Mouse (Mus musculus): ENCODE data around the gene Defb26. TPM values are rescaled to one million over a fixed set of nuclear protein-coding genes. Genes with fewer than 3 reads are reported as not detected.

Gene Defb26
- not detected in 2 replicates for polyA plus RNA-seq (2012; rRNA removed)

DNA sequence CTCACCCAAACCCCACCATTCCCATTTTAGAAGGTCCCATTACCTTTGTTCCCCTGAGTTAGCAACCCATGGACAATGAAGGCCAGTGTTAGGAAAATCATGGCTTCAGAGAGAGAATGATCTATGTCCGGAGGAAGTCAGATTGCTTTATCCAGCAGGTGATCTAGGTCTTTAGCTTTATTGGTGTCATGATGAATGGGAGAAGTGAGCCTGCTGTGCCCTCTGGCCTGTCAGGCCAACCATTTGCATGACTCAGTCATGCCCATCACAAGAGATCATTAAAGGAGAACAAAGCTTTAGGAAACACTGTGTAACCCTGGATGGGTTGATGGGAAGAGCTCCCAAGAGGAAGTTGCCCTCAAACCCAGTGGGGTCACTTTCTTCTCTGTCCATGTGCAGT lies at the start of gene Defb26:
Gene Defb26, minus strand, starts transcription at position 101 of the 400 bp plus-strand sequence.
- H3K4me1 ChIP-seq (ENCODE audit: control insufficient read depth, insufficient read depth, low read length) = no peaks in the 10 kb centered on the region
- H3K27ac ChIP-seq (ENCODE audit: insufficient read depth, low read length) = no peak within 1 kb of the TSS
- H3K4me3 ChIP-seq (ENCODE audit: insufficient read depth, low read length) = no peak within 1 kb of the TSS
- TF ChIP-seq POLR2A (IDR thresholded peaks at IDR 0.05; ENCODE audit: extremely low read depth, insufficient read depth, low read length) (no peak), CTCF (IDR thresholded peaks at IDR 0.05; ENCODE audit: extremely low read depth, insufficient read depth, low read length) (no peak)

GRCm38 (mm10) chr2:152556655-152557054 lies 45.2 kb upstream of the Defb26 start:
- Histone ChIP-seq H3K4me3 (ENCODE audit: insufficient read depth, low read length) (no peak overlapping the region), H3K27ac (ENCODE audit: insufficient read depth, low read length) (no peak overlapping the region), H3K4me1 (ENCODE audit: control insufficient read depth, insufficient read depth, low read length) (no peaks in the 10 kb centered on the region)
- TF ChIP-seq CTCF (IDR thresholded peaks at IDR 0.05; ENCODE audit: extremely low read depth, insufficient read depth, low read length) (no peak), POLR2A (IDR thresholded peaks at IDR 0.05; ENCODE audit: extremely low read depth, insufficient read depth, low read length) (no peak)

DNA sequence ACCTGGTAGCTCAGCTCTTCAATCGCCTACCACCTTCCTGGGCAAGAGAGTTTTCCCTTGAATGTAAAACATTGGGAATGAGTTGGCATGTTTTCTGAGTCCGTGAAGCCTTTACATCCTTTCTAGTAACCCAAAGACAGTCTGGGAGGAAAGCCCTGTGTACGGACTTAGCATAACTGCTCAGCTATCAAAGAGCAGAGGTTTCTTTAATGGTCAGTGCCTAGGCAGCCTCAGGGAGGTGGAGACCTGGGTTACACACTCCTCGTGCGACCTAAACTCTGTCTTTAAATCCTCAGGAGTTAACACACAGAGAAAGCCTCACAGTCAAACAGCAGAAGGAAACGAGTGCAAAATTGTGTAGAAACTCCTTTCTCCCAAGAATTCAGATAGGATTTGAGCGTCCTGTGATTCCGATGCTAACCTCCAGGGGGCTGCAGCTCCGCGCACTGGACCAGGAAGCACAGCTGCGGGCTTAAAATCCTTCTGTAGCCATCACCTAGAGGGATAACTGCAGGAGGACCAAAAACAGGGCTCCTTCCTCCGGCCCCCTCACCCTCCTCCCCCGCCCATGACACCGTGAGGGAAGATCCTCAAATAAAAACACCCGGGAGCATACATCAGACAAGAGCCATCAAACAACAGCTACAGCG lies 42.4 kb upstream of the Defb26 start:
- Histone ChIP-seq H3K4me1 (ENCODE audit: control insufficient read depth, insufficient read depth, low read length) (no peaks in the 10 kb centered on the region), H3K4me3 (ENCODE audit: insufficient read depth, low read length) (no peak overlapping the region), H3K27ac (ENCODE audit: insufficient read depth, low read length) (no peak overlapping the region)
- TF ChIP-seq POLR2A (IDR thresholded peaks at IDR 0.05; ENCODE audit: extremely low read depth, insufficient read depth, low read length) (no peak), CTCF (IDR thresholded peaks at IDR 0.05; ENCODE audit: extremely low read depth, insufficient read depth, low read length) (peak; percentile 75)

DNA sequence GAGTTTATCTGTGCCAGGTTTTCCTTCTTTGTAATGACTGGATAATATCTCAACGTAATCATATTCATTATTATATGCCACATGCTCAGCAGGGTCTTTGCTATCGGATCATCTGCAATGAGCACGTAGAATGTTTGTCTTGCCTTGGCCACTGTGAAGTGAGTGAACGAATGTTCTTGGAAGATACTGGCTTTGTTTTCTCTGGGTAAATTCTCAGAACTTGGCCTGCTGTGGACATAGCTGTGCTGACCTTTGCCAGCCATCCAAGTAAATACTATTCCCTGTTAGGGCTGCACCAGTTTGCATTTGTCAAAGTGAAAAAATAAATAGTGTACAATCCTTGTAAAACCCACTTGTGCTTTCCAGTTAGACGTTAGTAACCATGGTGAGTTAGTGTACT lies 36.6 kb upstream of the Defb26 start:
- no peak overlapping the region for H3K27ac ChIP-seq (ENCODE audit: insufficient read depth, low read length)
- no peak overlapping the region for H3K4me3 ChIP-seq (ENCODE audit: insufficient read depth, low read length)
- no peaks in the 10 kb centered on the region for H3K4me1 ChIP-seq (ENCODE audit: control insufficient read depth, insufficient read depth, low read length)
- TF ChIP-seq CTCF (IDR thresholded peaks at IDR 0.05; ENCODE audit: extremely low read depth, insufficient read depth, low read length) (no peak), POLR2A (IDR thresholded peaks at IDR 0.05; ENCODE audit: extremely low read depth, insufficient read depth, low read length) (no peak)

DNA sequence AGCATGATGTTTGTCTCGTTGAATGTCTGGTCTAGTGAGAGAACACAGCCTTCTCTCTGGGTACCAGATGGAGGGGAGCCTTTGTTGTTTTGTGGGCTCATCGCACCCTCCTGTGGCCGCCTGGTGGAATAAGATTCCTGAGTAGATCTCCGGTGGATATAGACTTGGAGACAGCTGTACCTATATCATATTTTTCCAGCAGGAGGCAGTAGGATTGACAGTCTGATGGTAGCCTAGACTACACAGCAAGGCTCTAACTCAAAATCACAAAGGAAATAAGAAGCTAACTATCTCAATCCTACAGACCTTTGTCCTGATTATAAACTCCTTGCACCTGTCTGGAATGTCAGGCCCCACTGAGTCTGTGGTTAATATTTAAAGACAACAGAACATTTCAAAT lies 33.2 kb upstream of the Defb26 start:
- Histone ChIP-seq H3K27ac (ENCODE audit: insufficient read depth, low read length) (no peak overlapping the region), H3K4me3 (ENCODE audit: insufficient read depth, low read length) (no peak overlapping the region), H3K4me1 (ENCODE audit: control insufficient read depth, insufficient read depth, low read length) (no peaks in the 10 kb centered on the region)
- peak; percentile 65 for TF ChIP-seq CTCF (IDR thresholded peaks at IDR 0.05; ENCODE audit: extremely low read depth, insufficient read depth, low read length)
- no peak for TF ChIP-seq POLR2A (IDR thresholded peaks at IDR 0.05; ENCODE audit: extremely low read depth, insufficient read depth, low read length)

GRCm38 (mm10) chr2:152543478-152543877 lies 32.0 kb upstream of the Defb26 start:
- no peak for TF ChIP-seq POLR2A (IDR thresholded peaks at IDR 0.05; ENCODE audit: extremely low read depth, insufficient read depth, low read length)
- no peak for TF ChIP-seq CTCF (IDR thresholded peaks at IDR 0.05; ENCODE audit: extremely low read depth, insufficient read depth, low read length)
- no peak overlapping the region for H3K4me3 ChIP-seq (ENCODE audit: insufficient read depth, low read length)
- H3K4me1 ChIP-seq (ENCODE audit: control insufficient read depth, insufficient read depth, low read length) = no peaks in the 10 kb centered on the region
- H3K27ac ChIP-seq (ENCODE audit: insufficient read depth, low read length) = no peak overlapping the region

DNA sequence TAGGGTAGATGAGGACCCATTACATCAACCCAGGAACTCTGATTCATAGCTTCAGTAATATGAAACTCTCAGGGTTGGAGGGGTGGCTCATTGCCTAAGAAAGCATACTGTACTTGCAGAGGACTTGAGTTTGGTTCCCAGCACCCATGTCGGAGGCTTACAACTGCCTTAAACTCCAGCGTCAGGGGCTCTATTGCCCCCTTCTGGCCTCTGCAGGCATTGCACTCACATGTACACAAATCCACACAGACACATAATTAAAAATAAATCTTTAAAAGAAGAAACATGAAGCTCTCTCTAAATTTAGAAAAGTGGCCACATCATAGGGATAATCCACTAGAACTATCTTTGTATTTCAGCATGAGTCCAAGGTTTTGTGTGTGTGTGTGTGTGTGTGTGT lies 31.4 kb upstream of the Defb26 start:
- no peak overlapping the region for H3K4me3 ChIP-seq (ENCODE audit: insufficient read depth, low read length)
- H3K27ac ChIP-seq (ENCODE audit: insufficient read depth, low read length) = no peak overlapping the region
- TF ChIP-seq POLR2A (IDR thresholded peaks at IDR 0.05; ENCODE audit: extremely low read depth, insufficient read depth, low read length) (no peak), CTCF (IDR thresholded peaks at IDR 0.05; ENCODE audit: extremely low read depth, insufficient read depth, low read length) (no peak)

DNA sequence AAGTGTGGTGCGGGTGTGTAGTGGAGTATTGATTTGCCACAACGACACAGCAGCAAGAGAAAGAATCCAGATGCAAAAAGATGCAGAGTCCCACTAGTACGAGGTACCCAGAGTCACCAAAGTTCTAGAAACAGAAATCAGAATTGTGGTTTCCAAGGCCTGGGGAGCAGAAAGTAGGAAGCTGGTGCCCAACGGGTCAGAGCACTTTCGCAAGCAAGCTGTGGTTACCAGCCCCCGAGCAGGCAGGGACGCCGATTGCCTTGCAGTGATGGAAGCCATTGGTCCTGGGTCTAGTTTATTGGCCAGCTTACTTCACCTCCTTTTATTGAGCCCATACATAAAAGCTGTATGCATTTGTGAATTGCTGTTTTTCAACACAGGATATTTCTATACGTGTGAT lies 30.5 kb upstream of the Defb26 start:
- H3K27ac ChIP-seq (ENCODE audit: insufficient read depth, low read length) = no peak overlapping the region
- TF ChIP-seq CTCF (IDR thresholded peaks at IDR 0.05; ENCODE audit: extremely low read depth, insufficient read depth, low read length) (no peak), POLR2A (IDR thresholded peaks at IDR 0.05; ENCODE audit: extremely low read depth, insufficient read depth, low read length) (no peak)
- H3K4me3 ChIP-seq (ENCODE audit: insufficient read depth, low read length) = no peak overlapping the region
- no peaks in the 10 kb centered on the region for H3K4me1 ChIP-seq (ENCODE audit: control insufficient read depth, insufficient read depth, low read length)

More for the DNA sequence above, 31.4 kb upstream of the Defb26 start:
- H3K4me1 ChIP-seq (ENCODE audit: control insufficient read depth, insufficient read depth, low read length) = no peaks in the 10 kb centered on the region

GRCm38 (mm10) chr2:152539944-152540710 lies 28.6 kb upstream of the Defb26 start, which contains the start of gene Defb29:
Defb29 (minus strand) TSS chr2:152540098.
- TF ChIP-seq POLR2A (IDR thresholded peaks at IDR 0.05; ENCODE audit: extremely low read depth, insufficient read depth, low read length) = no peak
- no peak for TF ChIP-seq CTCF (IDR thresholded peaks at IDR 0.05; ENCODE audit: extremely low read depth, insufficient read depth, low read length)
- Histone ChIP-seq H3K4me3 (ENCODE audit: insufficient read depth, low read length) (no peak within 1 kb of the TSS), H3K4me1 (ENCODE audit: control insufficient read depth, insufficient read depth, low read length) (no peaks in the 10 kb centered on the region), H3K27ac (ENCODE audit: insufficient read depth, low read length) (no peak within 1 kb of the TSS)

- no peak for TF ChIP-seq POLR2A (IDR thresholded peaks at IDR 0.05; ENCODE audit: extremely low read depth, insufficient read depth, low read length)
- no peak for TF ChIP-seq CTCF (IDR thresholded peaks at IDR 0.05; ENCODE audit: extremely low read depth, insufficient read depth, low read length)
- Histone ChIP-seq H3K4me3 (ENCODE audit: insufficient read depth, low read length) (no peak within 1 kb of the TSS), H3K27ac (ENCODE audit: insufficient read depth, low read length) (no peak within 1 kb of the TSS), H3K4me1 (ENCODE audit: control insufficient read depth, insufficient read depth, low read length) (no peaks in the 10 kb centered on the region)
Observed at GRCm38 (mm10) chr2:152517981-152518380, 6.5 kb upstream of the Defb26 start, which contains the start of gene Defb28. Defb28 (plus strand) TSS chr2:152518255.
